Mouse (Mus musculus): ENCODE measurements around the gene Zfp827. TPM values are rescaled to one million over a fixed set of nuclear protein-coding genes. Genes with fewer than 3 reads are reported as not detected.
"Not testable (repeated sequence)": the region's sequence is repeated elsewhere in the genome, so short reads cannot be mapped to it uniquely, and the experiment has no call there.

The Zfp827 gene
- polyA plus RNA-seq, 1 experiment = not detected

DNA sequence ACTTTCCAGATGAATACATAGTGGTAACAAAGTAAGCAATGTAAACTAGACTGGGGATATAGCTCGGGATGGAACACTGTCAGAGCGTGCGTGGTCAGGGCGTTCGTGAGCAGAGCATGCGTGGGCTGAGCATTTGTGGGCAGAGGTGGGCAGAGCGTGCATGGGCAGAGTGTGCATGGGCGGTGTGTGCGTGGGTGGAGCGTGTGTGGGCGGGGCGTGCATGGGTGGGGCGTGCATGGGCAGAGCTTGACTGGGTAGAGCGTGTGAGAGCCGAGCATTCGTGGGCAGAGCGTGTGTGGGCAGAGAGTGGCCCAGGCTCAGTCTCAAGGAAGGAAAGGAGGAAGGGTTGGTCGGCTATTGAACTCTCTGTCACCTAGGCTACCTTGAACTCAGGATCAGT, 84.2 kb downstream of the Zfp827 start:
- 97% methylated on average over 18 of the region's 18 CpGs for WGBS
- no peak for TF ChIP-seq CTCF (IDR thresholded peaks at IDR 0.05; ENCODE audit: insufficient read depth, low read depth, low read length)
- TF ChIP-seq POLR2A (IDR thresholded peaks at IDR 0.05; ENCODE audit: insufficient read depth, low read depth, low read length) = no peak
- Histone ChIP-seq H3K27ac (ENCODE audit: insufficient read depth, low read depth, low read length) (no peak overlapping the region), H3K4me3 (ENCODE audit: insufficient read depth, low read depth, low read length) (no peak overlapping the region), H3K4me1 (ENCODE audit: control insufficient read depth, insufficient read depth, low read length) (no peaks in the 10 kb centered on the region)

DNA sequence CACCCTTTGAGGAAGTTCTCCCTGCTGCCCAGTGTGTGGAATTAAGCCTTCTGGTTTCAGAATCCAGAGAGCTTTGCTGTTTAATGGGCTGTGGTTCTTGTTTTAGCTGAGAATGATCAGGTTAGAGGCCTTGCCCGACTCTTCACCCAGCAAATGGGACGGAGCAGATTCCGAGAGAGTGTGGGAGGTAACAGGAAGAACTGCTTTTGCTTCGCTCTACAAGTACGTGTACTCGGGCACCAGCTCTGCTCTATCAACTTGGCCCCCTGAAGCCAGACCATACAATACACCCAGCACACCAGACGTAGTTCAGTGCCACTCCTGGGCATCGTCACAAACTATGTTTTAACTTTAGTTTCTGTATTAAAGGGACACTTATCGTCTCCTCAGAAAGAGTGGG, 85.3 kb downstream of the Zfp827 start:
- 91% methylated on average over 9 of the region's 9 CpGs for WGBS
- Histone ChIP-seq H3K4me3 (ENCODE audit: insufficient read depth, low read depth, low read length) (no peak overlapping the region), H3K27ac (ENCODE audit: insufficient read depth, low read depth, low read length) (no peak overlapping the region), H3K4me1 (ENCODE audit: control insufficient read depth, insufficient read depth, low read length) (no peaks in the 10 kb centered on the region)
- TF ChIP-seq CTCF (IDR thresholded peaks at IDR 0.05; ENCODE audit: insufficient read depth, low read depth, low read length) (no peak), POLR2A (IDR thresholded peaks at IDR 0.05; ENCODE audit: insufficient read depth, low read depth, low read length) (no peak)

DNA sequence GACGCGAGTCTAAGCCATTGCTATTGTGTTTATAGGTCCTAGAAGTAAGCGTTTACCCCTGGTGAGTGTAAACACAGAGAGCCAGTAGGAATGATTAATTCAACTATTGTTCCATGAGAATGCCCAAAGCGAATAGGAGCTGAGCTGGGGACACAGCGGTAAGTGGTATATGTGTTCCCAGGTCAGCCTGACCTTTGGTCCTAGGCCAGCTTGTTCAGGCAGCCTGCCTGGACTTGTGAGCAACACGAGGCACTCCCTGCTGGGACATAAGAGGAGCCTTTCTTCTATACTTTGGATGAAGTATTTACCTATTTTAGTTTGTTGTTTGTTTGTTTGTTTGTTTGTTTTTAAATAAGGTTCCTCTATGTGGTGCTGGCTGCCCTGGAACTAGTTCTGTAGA, 86.3 kb downstream of the Zfp827 start:
- Histone ChIP-seq H3K27ac (ENCODE audit: insufficient read depth, low read depth, low read length) (no peak overlapping the region), H3K4me1 (ENCODE audit: control insufficient read depth, insufficient read depth, low read length) (no peaks in the 10 kb centered on the region), H3K4me3 (ENCODE audit: insufficient read depth, low read depth, low read length) (no peak overlapping the region)
- TF ChIP-seq POLR2A (IDR thresholded peaks at IDR 0.05; ENCODE audit: insufficient read depth, low read depth, low read length) = no peak
- no peak for TF ChIP-seq CTCF (IDR thresholded peaks at IDR 0.05; ENCODE audit: insufficient read depth, low read depth, low read length)
- WGBS = 73% methylated on average over 6 of the region's 6 CpGs

DNA sequence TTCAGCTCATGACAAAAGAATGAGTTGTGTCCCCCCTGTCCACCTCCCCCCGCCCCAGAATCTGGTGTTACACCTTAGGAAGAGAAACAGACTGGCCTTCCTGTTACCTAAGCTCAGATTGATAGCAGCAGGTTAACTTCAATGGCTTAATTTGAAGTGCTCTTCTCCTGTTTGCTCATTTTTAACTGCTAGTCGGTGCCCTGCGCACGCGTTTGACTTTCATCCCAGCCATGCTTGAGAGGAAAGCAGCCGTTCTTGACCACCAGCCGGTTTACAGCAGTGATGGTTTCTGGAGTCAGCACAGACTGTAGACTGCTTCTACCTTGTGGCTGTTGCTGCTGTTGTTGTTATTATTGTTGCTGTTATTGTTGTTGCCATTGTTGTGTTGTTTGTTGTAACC, 88.2 kb downstream of the Zfp827 start:
- no peak overlapping the region for H3K27ac ChIP-seq (ENCODE audit: insufficient read depth, low read depth, low read length)
- H3K4me1 ChIP-seq (ENCODE audit: control insufficient read depth, insufficient read depth, low read length) = no peaks in the 10 kb centered on the region
- 94% methylated on average over 7 of the region's 7 CpGs for WGBS
- no peak for TF ChIP-seq POLR2A (IDR thresholded peaks at IDR 0.05; ENCODE audit: insufficient read depth, low read depth, low read length)
- TF ChIP-seq CTCF (IDR thresholded peaks at IDR 0.05; ENCODE audit: insufficient read depth, low read depth, low read length) = no peak
- no peak overlapping the region for H3K4me3 ChIP-seq (ENCODE audit: insufficient read depth, low read depth, low read length)

DNA sequence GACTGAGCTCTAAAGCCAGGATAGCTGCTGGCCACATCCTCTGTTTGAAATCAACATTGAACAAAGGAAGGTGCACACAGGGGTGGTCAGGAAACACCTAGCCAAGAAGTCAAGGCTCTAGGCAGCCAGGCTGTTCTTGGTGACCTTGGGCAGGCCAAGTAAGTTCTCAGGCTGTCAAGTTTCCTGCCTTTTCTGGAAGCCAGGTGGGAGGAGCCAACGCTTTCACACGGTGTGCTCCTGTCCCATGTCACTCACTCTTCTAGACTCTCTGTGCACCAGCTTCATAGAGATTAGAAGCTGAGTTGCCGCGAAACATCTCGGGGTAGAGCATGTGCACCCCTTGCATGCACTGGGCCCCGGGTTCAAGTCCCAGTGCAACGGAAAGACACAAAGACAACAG, 89.5 kb downstream of the Zfp827 start:
- TF ChIP-seq CTCF (IDR thresholded peaks at IDR 0.05; ENCODE audit: insufficient read depth, low read depth, low read length) = no peak
- TF ChIP-seq POLR2A (IDR thresholded peaks at IDR 0.05; ENCODE audit: insufficient read depth, low read depth, low read length) = no peak
- WGBS = 94% methylated on average over 7 of the region's 7 CpGs

DNA sequence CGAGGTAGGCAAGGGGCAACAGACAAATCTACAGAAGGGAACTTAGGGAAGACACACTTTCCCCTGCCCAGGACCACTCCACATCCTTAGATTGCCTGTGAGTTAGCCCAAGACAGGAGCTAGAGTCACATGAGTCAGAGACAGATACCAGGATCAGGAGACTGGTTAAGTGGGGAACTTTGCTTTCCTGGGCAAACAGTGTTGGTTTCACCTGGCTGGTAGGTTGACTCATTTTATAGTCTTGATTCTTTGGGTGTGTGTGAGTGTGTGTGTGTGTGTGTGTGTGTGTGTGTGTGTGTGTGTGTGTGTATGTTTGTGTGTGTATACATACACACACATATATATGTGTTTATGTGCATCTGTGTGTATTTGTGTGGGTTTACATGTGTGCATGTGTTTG, 93.4 kb downstream of the Zfp827 start:
- TF ChIP-seq POLR2A (IDR thresholded peaks at IDR 0.05; ENCODE audit: insufficient read depth, low read depth, low read length) = no peak
- no peak for TF ChIP-seq CTCF (IDR thresholded peaks at IDR 0.05; ENCODE audit: insufficient read depth, low read depth, low read length)
- Histone ChIP-seq H3K4me3 (ENCODE audit: insufficient read depth, low read depth, low read length) (no peak overlapping the region), H3K4me1 (ENCODE audit: control insufficient read depth, insufficient read depth, low read length) (no peaks in the 10 kb centered on the region), H3K27ac (ENCODE audit: insufficient read depth, low read depth, low read length) (no peak overlapping the region)
- WGBS = 89% methylated on average over 1 of the region's 1 CpGs

More for the DNA sequence above, 89.5 kb downstream of the Zfp827 start:
- no peak overlapping the region for H3K27ac ChIP-seq (ENCODE audit: insufficient read depth, low read depth, low read length)
- H3K4me1 ChIP-seq (ENCODE audit: control insufficient read depth, insufficient read depth, low read length) = no peaks in the 10 kb centered on the region
- no peak overlapping the region for H3K4me3 ChIP-seq (ENCODE audit: insufficient read depth, low read depth, low read length)

DNA sequence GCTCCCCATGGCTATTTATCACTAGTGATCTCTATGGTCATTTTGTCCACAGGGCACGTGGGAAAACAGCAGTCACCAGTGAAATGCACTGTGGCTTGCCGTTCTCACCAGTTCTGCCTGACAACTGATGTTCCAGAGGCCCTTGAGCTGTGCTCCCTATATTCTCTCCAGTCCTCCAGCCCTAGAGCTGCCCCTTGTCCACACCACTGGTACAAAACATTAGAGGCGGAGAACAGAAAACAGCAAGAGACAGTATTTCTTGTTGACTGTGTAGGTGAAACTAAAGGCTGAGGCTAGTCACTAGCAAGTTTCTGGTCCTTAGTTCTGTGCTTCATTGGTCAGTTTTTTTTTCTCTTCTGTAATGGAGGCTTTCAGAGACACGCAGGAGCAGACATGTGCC, 96.0 kb downstream of the Zfp827 start:
- H3K4me3 ChIP-seq (ENCODE audit: insufficient read depth, low read depth, low read length) = no peak overlapping the region
- TF ChIP-seq CTCF (IDR thresholded peaks at IDR 0.05; ENCODE audit: insufficient read depth, low read depth, low read length) (no peak), POLR2A (IDR thresholded peaks at IDR 0.05; ENCODE audit: insufficient read depth, low read depth, low read length) (no peak)
- H3K4me1 ChIP-seq (ENCODE audit: control insufficient read depth, insufficient read depth, low read length) = no peaks in the 10 kb centered on the region
- WGBS = 90% methylated on average over 4 of the region's 4 CpGs
- H3K27ac ChIP-seq (ENCODE audit: insufficient read depth, low read depth, low read length) = no peak overlapping the region

DNA sequence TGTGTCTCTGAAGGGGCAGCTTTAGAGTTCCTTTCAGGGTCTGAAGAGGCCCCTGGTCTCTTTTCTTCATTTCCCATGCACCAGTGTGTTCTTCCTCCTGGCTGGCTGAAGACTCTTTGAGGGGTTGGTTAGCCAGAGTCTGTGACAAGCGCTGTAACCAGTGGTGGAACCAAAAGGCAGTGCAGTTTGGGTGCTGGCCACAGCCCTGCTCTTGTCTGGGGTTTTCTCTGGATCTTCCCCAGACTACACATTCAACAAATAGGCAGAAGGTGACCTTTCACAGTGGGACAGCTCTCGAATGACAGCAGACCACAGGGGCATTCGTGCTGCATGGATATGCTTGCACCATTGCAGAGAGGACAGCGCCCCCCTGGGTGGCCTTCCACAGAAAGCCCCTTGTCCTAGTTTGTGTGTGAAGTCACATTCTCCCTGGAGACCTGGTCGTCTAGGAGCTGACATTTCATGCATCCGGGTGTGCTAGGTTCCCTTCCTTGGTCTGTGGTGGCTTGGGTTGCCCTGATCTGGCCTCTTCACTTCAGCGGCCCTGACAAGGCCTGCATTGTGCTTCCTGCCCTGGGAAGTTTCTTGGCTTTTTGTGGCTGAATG, 99.1 kb downstream of the Zfp827 start:
- 62% methylated on average over 7 of the region's 7 CpGs for WGBS
- H3K4me1 ChIP-seq (ENCODE audit: control insufficient read depth, insufficient read depth, low read length) = no peaks in the 10 kb centered on the region
- no peak for TF ChIP-seq CTCF (IDR thresholded peaks at IDR 0.05; ENCODE audit: insufficient read depth, low read depth, low read length)
- TF ChIP-seq POLR2A (IDR thresholded peaks at IDR 0.05; ENCODE audit: insufficient read depth, low read depth, low read length) = no peak
- no peak overlapping the region for H3K27ac ChIP-seq (ENCODE audit: insufficient read depth, low read depth, low read length)
- H3K4me3 ChIP-seq (ENCODE audit: insufficient read depth, low read depth, low read length) = no peak overlapping the region

DNA sequence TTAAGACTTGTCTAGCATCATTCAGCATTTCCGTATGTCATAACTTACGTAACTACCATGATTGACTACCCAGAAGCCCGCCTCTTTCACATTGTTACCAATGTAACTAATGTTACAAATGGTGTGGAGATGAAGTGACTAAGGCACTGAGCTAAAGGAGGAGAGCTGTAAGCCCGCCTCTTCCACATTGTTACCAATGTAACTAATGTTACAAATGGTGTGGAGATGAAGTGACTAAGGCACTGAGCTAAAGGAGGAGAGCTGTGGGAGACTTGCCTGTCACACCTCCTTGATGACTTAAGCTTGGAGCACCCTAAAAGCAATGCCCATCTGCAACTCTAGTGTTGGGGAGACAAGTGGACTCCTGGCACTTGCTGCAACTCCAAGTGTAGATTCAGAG, 100.3 kb downstream of the Zfp827 start:
- 96% methylated on average over 4 of the region's 4 CpGs for WGBS
- H3K27ac ChIP-seq (ENCODE audit: insufficient read depth, low read depth, low read length); H3K4me3 ChIP-seq (ENCODE audit: insufficient read depth, low read depth, low read length); H3K4me1 ChIP-seq (ENCODE audit: control insufficient read depth, insufficient read depth, low read length): not testable (repeated sequence)

DNA sequence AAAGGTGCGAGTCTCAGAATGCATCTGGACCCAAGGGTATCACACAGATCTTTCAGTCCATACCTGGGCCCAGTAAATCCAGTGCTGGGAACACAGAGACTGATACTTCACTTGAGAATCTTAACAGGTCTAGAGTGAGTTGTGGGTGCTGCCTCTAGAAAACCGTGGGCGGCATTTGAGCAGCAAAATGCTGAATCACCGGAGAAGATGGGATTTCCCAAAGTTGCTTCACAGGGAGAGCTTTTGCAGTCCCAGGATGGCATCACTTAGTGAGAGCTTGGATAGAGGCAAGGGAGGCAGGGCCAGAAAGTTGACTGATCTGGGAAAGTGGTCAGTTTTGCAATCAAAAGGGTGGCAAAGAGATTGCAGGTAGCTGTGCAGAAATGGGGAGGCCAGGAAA, 111.4 kb downstream of the Zfp827 start:
- Histone ChIP-seq H3K4me3 (ENCODE audit: insufficient read depth, low read depth, low read length) (no peak overlapping the region), H3K27ac (ENCODE audit: insufficient read depth, low read depth, low read length) (no peak overlapping the region), H3K4me1 (ENCODE audit: control insufficient read depth, insufficient read depth, low read length) (peaks cover 8% of the 10 kb centered on the region)
- whole genome bisulfite sequencing = 73% methylated on average over 4 of the region's 4 CpGs
- TF ChIP-seq POLR2A (IDR thresholded peaks at IDR 0.05; ENCODE audit: insufficient read depth, low read depth, low read length) (no peak), CTCF (IDR thresholded peaks at IDR 0.05; ENCODE audit: insufficient read depth, low read depth, low read length) (no peak)
